Mouse (Mus musculus): ENCODE results near the gene C2cd4a.

C2cd4a gene

GRCm38 (mm10) chr9:67832046-67832605 is at the start of gene C2cd4a:
Gene C2cd4a (minus strand): TSS chr9:67832330.
- no peak for DNase-seq (ENCODE audit: low read depth)

- no peak for DNase-seq (ENCODE audit: low read depth)
Observed at GRCm38 (mm10) chr9:67878197-67878769, 46.2 kb upstream of the C2cd4a start.

GRCm38 (mm10) chr9:67877081-67877718 is 45.1 kb upstream of the C2cd4a start:
- DNase-seq (ENCODE audit: low read depth), result no peak

GRCm38 (mm10) chr9:67875337-67875736 is 43.2 kb upstream of the C2cd4a start:
- DNase-seq (ENCODE audit: low read depth), result no peak

- no peak for DNase-seq (ENCODE audit: low read depth)
Observed at GRCm38 (mm10) chr9:67874522-67875222, 42.5 kb upstream of the C2cd4a start.

DNA sequence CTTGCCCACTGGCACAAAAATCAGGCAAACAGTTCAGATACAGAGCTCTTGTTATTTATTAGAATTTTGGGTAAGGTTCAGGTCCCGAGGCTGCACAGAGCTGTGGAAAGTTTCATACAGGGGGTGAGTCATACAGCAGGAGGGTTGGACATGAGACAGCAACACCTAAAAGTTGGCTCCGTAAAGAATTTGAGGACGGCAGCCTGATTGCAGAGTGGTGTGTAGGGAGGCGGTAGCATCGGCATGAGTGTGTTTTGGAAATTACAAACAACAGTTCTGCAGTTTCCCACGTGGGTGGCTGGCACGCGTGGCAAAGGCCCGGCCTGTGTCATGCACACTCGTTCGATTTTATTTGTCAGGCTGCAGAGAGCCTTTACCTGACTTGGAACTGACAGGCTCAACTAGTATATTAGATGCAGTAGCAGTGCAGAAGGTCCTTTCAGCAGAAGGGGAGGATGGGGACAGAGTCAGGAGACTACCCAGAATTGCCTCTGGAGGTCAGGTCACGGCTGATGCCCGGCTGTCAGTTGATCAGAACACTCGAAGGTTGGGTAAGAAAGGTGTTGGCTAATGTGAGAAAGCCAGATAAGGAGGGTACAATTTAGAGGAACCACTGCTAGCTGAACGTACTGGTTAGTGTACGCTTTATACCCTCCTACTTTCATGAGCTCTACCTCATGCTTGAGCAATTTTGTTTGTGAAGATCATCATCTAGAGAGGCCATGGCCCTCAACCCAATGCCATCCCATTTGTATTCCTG is 37.7 kb upstream of the C2cd4a start:
- DNase-seq (ENCODE audit: low read depth), result peak; percentile 89

DNA sequence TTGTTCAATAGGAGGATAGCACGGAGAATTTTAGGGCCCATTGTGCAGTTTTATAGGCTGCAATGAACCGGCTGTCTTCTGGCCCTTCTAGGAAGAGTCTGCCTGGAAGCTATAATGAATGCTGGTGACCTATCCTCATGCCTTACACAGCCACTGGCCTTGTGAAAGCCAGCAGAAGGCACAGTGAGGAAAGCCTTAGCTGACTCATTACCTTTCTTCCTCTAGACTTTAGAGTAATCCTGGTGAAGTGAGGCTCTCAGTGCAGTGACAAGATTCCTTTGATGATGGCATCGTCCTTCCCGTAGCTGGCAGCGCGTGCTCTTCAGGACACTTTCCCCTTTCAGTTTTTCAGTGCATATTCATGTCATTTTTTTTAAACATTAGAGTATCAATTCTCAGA is 35.3 kb upstream of the C2cd4a start:
- DNase-seq (ENCODE audit: low read depth), result no peak

DNA sequence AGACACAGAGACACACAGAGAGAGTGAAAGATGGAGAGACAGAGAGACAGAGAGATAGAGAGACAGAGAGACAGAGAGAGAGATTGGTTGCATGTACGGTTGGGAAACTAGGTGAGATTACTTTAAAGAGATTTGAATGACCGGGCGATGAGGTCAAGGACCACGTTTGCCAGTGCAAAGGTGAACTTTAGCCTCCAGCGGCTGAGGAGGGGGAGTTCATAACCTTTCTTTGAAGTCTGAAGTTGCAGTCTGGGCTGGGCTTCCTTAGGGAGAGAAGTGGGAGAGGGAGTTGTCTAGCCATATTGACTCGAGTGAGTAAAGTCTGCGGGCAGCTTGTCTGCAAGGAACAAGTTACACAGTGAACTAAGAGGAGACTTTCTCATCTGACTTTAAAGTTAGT is 33.3 kb upstream of the C2cd4a start:
- no peak for DNase-seq (ENCODE audit: low read depth)

GRCm38 (mm10) chr9:67864011-67864410 is 31.9 kb upstream of the C2cd4a start:
- no peak for DNase-seq (ENCODE audit: low read depth)

- no peak for DNase-seq (ENCODE audit: low read depth)
Observed at GRCm38 (mm10) chr9:67863332-67863731, 31.2 kb upstream of the C2cd4a start.

GRCm38 (mm10) chr9:67860273-67860672 is 28.1 kb upstream of the C2cd4a start:
- no peak for DNase-seq (ENCODE audit: low read depth)

DNA sequence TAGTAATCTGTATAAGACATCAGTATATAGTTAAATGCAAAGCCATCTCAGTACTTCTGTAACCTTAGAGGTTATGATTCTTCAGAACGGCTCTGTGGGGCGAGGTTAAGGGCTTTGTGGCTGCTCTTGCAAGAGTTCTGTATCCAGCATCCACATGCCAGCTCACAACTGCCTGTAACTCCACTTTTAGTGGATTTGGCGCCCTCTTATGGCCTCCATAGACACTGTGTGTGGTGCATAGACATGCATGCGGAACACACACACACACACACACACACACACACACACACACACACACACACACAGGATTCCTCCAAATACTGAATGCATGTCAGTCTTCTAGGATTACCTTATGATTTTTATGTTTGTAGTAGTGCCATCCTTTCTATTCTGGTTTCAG is 19.0 kb upstream of the C2cd4a start:
- no peak for DNase-seq (ENCODE audit: low read depth)

- no peak for DNase-seq (ENCODE audit: low read depth)
Observed at GRCm38 (mm10) chr9:67849846-67850245, 17.7 kb upstream of the C2cd4a start.

DNA sequence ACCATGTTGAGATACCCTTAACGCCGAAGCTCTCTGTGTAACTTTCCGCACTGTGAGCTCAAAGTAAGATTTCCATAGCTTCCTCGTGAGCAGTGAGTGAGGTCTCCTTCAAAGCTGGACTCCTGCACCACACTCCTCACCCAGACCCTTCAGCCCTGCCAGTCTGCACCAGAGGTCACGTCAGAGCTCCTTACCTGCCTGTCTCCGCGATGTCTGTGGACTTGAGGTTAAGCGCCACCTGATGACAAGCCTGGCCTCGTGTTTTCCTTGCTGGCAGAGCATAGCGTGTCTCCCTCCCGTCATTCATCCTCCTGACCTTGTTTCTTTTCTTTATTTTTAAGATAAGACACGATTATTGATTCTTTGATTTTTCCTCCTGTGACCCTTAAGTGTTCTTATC is 17.3 kb upstream of the C2cd4a start:
- DNase-seq (ENCODE audit: low read depth), result no peak

- no peak for DNase-seq (ENCODE audit: low read depth)
Observed at GRCm38 (mm10) chr9:67847606-67848005, 15.5 kb upstream of the C2cd4a start.

GRCm38 (mm10) chr9:67846089-67846488 is 14.0 kb upstream of the C2cd4a start:
- no peak for DNase-seq (ENCODE audit: low read depth)

DNA sequence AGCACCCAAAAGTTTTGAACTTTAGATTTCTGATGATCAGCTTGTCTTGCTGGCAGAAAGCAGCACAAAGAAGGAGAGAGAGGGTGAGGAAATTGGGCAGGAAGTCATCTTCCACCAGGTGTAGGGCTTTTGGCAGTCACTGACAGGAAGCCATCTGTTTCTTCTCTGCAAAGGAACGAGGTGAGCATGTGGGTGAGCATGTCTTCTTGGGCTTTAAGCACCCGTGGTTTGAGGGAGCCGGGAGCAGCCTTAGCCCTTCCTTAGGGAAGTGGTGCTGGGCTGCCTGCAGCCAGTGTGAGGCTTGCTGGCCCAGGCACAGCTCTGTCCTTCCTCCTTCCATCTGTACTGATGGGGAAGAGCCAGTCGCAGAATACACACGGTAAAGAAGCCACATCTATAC is 13.5 kb upstream of the C2cd4a start:
- DNase-seq (ENCODE audit: low read depth), result no peak

DNA sequence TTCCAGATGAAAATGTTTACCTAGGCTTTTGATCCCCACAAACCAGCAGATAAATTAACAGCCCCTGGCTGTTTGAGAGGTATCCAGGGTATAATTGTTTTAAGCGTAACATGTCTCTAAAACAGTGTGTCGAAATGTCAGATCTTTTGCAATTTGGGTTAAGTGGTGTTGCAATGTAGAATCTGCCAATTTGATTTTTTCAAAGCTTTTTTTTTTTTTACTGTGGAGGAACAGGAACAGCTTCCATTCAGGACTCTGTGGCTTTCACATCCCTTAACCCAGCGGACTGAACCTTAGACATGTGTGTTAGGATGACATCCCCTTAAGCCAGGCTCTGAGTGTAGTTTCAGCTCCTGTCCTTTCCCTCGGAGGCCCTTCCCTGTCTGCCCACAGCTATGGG is 12.9 kb upstream of the C2cd4a start:
- no peak for DNase-seq (ENCODE audit: low read depth)

DNA sequence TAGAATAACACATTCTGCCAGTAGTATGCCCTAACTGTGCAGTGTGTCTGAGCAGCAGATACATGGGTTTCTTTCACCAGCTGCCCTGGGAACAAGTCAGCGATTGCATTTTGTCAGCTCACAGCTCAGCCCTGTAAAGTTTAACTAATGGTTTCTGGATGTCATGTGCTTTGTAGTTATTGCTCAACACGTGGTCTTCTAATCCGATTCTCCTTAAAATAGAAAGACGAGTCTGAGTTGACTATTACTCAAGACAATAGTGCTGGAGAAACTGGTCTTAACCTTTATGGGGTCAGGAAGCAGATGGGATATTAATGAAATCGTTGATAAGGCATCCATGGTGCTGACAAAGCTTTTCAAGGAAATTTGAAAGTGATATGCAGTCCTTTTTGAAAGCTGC is 10.7 kb upstream of the C2cd4a start:
- DNase-seq (ENCODE audit: low read depth), result no peak

DNA sequence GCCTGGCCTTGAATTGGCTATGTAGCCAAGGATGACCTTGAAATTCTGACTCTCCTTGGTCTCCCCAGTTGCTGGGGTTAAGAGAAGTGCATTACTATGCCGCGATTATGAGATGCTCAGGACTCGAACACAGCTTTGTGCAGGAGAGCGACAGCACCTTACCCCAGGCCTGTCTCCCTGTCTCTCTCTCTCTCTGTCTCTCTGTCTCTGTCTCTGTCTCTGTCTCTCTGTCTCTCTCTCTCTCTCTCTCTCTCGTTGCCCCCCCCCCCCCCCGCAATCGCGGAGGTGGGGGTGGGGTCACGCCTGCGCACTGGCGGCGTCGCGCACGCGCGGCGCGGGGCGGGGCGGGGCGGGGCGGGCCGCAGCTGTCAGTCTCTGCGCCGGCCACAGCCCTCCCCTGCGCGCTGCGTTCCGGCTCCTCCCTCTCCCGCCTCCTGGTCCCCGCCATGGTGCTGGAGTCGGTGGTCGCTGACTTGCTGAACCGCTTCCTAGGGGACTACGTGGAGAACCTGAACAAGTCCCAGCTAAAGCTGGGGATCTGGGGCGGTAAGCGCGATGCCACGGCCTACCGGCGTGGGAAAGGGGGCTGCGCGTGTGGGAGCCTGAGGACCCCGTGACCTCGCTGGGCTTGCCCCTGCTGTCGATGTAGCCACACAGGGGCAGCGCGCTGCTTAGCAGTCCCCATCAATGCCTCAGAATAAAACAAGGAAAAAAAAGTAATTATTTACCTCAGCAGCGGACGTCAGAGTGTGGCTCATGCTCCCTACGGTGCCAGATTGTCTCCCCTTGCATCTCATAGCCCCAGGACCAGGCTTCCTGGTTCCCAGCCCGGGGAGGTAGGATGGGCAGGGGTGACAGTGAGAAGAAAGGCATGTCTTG is 8.1 kb upstream of the C2cd4a start, which contains the start of gene Vps13c:
Gene Vps13c (plus strand): TSS at position 416 of the 879 bp plus-strand sequence.
- no peak for DNase-seq (ENCODE audit: low read depth)

- no peak for DNase-seq (ENCODE audit: low read depth)
Observed at GRCm38 (mm10) chr9:67837311-67837710, 5.2 kb upstream of the C2cd4a start.
